Mouse (Mus musculus) liver, adult 10 weeks (tissue): ENCODE results near the gene Csnka2ip. TPM values are rescaled to one million over a fixed set of nuclear protein-coding genes. Genes with fewer than 3 reads are reported as not detected.

Source experiments
- polyA plus RNA-seq: library from polyadenylated mRNA; stranded (reverse); fragments of 350-450 nt; fragmentation: Illumina TruSeq; extraction: RNeasy Lipid Tissue Mini Kit (QIAGEN cat#74804); gene quantifications from one replicate; pipeline ENCODE4 v1.2.3, GENCODE M21; 2014; ENCODE audit warnings: low read depth, low replicate concordance

Gene Csnka2ip
- not detected for polyA plus RNA-seq

DNA sequence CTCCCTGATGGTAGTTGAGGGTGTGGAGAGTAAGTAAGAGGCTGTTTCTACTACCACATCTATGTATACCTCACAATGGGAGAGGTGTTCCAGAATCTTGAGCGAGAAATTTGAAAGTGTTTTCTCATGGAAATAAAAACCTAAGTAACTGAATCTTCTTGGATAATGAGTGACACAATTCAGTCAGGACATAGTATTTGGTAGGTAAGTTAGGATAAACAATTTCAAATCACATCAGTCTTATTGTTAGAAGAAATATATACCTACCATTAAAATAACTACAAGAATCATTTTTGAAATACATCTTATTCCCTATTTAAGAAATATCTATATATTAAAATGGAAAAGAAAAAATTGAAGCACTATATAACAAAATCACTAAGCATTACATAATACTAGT is at the start of gene Csnka2ip:
Gene Csnka2ip, minus strand, starts transcription at position 101 of the 400 bp plus-strand sequence.

Other genes starting within 250 kb of the Csnka2ip start
- 62.5 TPM for gene 4930453N24Rik, start 168.8 kb upstream of the Csnka2ip start, polyA plus RNA-seq
- gene Zfp654, start 249.2 kb upstream of the Csnka2ip start, polyA plus RNA-seq: 21.6 TPM
- gene Cggbp1, start 249.6 kb upstream of the Csnka2ip start, polyA plus RNA-seq: 59.9 TPM